Mouse (Mus musculus) cerebellum, adult 2 months (tissue): ENCODE measurements around the gene Aqp8. TPM values are rescaled to one million over a fixed set of nuclear protein-coding genes. Genes with fewer than 3 reads are reported as not detected.

ENCODE experiments used
- DNase-seq, 2 experiments: peaks; one replicate each; pipeline ENCODE4 v3.0.0; 2021
- H3K27ac ChIP-seq: fragments of 200-500 bp; 2 replicates; pipeline ENCODE4 v1.5.1; 2012; ENCODE audit warnings: low read length, control low read depth, inconsistent platforms; ENCODE audit not compliant: insufficient read depth
- H3K27me3 ChIP-seq: fragments of 200-500 bp; 2 replicates; pipeline ENCODE4 v1.6.1; 2012; ENCODE audit warnings: inconsistent platforms, mild to moderate bottlenecking, low read length, moderate library complexity; ENCODE audit not compliant: control insufficient read depth, insufficient read depth
- H3K4me1 ChIP-seq: fragments of 200-500 bp; 2 replicates; pipeline ENCODE4 v1.6.1; 2011; ENCODE audit warnings: low read length; ENCODE audit not compliant: control insufficient read depth, insufficient read depth
- H3K4me3 ChIP-seq: fragments of 200-500 bp; replicated peaks from 2 replicates; pipeline ENCODE3; 2011; ENCODE audit warnings: mild to moderate bottlenecking, low read depth, low read length, control low read depth; ENCODE audit not compliant: insufficient read depth
- CTCF ChIP-seq: fragments of 200-500 bp; IDR thresholded peaks from 2 replicates; pipeline ENCODE4 v1.5.1; 2011; ENCODE audit warnings: low read depth, mild to moderate bottlenecking, control low read depth, low read length, moderate library complexity, borderline replicate concordance; ENCODE audit not compliant: insufficient read depth
- POLR2A ChIP-seq: fragments of 200-500 bp; IDR thresholded peaks from 2 replicates; pipeline ENCODE4 v1.6.1; 2011; ENCODE audit warnings: low read length, control low read depth, borderline replicate concordance; ENCODE audit not compliant: insufficient read depth
- WGBS: fragments of 180-500 bp; shearing (Covaris S2); methylation state at CpG from one replicate; pipeline ENCODE4 v1.1.7; 2018; 5-methylcytosine and 5-hydroxymethylcytosine counted together
- polyA plus RNA-seq: library from polyadenylated mRNA; depleted of rRNA; stranded (reverse); fragments of >200 nt; gene quantifications from 2 replicates; pipeline ENCODE4 v1.2.3, GENCODE M21; 2012

Aqp8 gene
- polyA plus RNA-seq, 1 experiment = 0.13 TPM

GRCm38 (mm10) chr7:123458309-123458708 is 3.8 kb upstream of the Aqp8 start:
- H3K27me3 ChIP-seq = no peaks in the 10 kb centered on the region
- no peak for TF ChIP-seq CTCF
- TF ChIP-seq POLR2A = no peak
- no peak overlapping the region for H3K4me3 ChIP-seq
- no peak overlapping the region for H3K27ac ChIP-seq
- DNase-seq = no peak
- whole genome bisulfite sequencing = 94% methylated on average over 4 of the region's 4 CpGs
- peaks cover 6% of the 10 kb centered on the region for H3K4me1 ChIP-seq

- Histone ChIP-seq H3K4me1 (peaks cover 6% of the 10 kb centered on the region), H3K27ac (no peak overlapping the region), H3K4me3 (no peak overlapping the region), H3K27me3 (no peaks in the 10 kb centered on the region)
- no peak for DNase-seq
- WGBS = 93% methylated on average over 4 of the region's 4 CpGs
- TF ChIP-seq CTCF (no peak), POLR2A (no peak)
These were observed 2.8 kb upstream of the Aqp8 start for GRCm38 (mm10) chr7:123459247-123459646.

GRCm38 (mm10) chr7:123461316-123461715 is 775 bp upstream of the Aqp8 start:
- no peaks in the 10 kb centered on the region for H3K27me3 ChIP-seq
- TF ChIP-seq POLR2A = no peak
- no peak for TF ChIP-seq CTCF
- peaks cover 8% of the 10 kb centered on the region for H3K4me1 ChIP-seq
- H3K4me3 ChIP-seq = no peak overlapping the region
- WGBS = 94% methylated on average over 4 of the region's 4 CpGs
- no peak overlapping the region for H3K27ac ChIP-seq
- DNase-seq = no peak

GRCm38 (mm10) chr7:123463569-123463968 is 1.5 kb downstream of the Aqp8 start:
- DNase-seq = no peak
- Histone ChIP-seq H3K4me3 (no peak overlapping the region), H3K27me3 (no peaks in the 10 kb centered on the region), H3K27ac (no peak overlapping the region), H3K4me1 (peaks cover 20% of the 10 kb centered on the region)
- TF ChIP-seq POLR2A (no peak), CTCF (no peak)
- WGBS = 66% methylated on average over 4 of the region's 4 CpGs

- 34% methylated on average over 6 of the region's 6 CpGs for WGBS
- no peak overlapping the region for H3K27ac ChIP-seq
- TF ChIP-seq CTCF (peak; percentile 100), POLR2A (no peak)
- DNase-seq = peak; percentile 71 to 80
- no peaks in the 10 kb centered on the region for H3K27me3 ChIP-seq
- H3K4me3 ChIP-seq = no peak overlapping the region
- H3K4me1 ChIP-seq = peaks cover 20% of the 10 kb centered on the region
These were observed 3.7 kb downstream of the Aqp8 start for GRCm38 (mm10) chr7:123465692-123466387.

- TF ChIP-seq POLR2A = no peak
- TF ChIP-seq CTCF = no peak
- 24% methylated on average over 1 of the region's 1 CpGs for WGBS
- H3K27ac ChIP-seq = no peak overlapping the region
- H3K4me3 ChIP-seq = no peak overlapping the region
- H3K27me3 ChIP-seq = no peaks in the 10 kb centered on the region
- H3K4me1 ChIP-seq = peaks cover 15% of the 10 kb centered on the region; the same call in 1 of the 2 replicates
- peak; percentile 37 to 76 for DNase-seq
These were observed 5.9 kb downstream of the Aqp8 start for GRCm38 (mm10) chr7:123467961-123468360.

- Histone ChIP-seq H3K27me3 (no peaks in the 10 kb centered on the region), H3K4me1 (no peaks in the 10 kb centered on the region), H3K4me3 (no peak overlapping the region), H3K27ac (no peak overlapping the region)
- DNase-seq = no peak
- WGBS = 34% methylated on average over 5 of the region's 5 CpGs
- no peak for TF ChIP-seq CTCF
- no peak for TF ChIP-seq POLR2A
These were observed 25.6 kb downstream of the Aqp8 start for GRCm38 (mm10) chr7:123487703-123488102.

- Histone ChIP-seq H3K4me1 (0 out of 2 replicates have a peak, but pooled peaks cover 2% of the 10 kb centered on the region), H3K4me3 (peak overlapping the region; percentile 93), H3K27me3 (no peaks in the 10 kb centered on the region), H3K27ac (peak overlapping the region; percentile 58; the same call in 1 of the 2 replicates)
- 4% methylated on average over 19 of the region's 19 CpGs for WGBS
- peak in 1 of 2 experiments; percentile 43 for DNase-seq
- TF ChIP-seq POLR2A (no peak), CTCF (no peak)
These were observed 37.6 kb downstream of the Aqp8 start for GRCm38 (mm10) chr7:123499481-123500238.
